8 mouse cellular contexts compared by ENCODE assay signal in the genomic region with DNA sequence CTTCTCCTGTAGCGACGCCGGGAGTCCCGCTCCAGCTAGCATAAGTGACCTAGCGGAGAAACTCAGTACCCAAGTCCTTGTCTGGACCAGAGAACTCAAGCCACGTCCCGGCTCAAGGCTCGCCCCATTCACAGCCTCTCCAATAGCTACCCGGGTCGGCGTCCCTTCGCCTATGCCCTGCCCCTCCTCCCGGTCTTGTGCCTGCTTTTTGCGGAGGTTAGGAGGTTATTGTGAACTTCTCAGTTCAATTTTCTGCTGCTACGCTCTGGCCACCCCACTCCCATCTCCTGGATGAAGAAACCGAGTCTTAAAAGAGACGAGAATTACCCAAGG. TPM values are rescaled to one million over a fixed set of nuclear protein-coding genes. Genes with fewer than 3 reads are reported as not detected.
DNase-seq lines count a peak whose midpoint lies in the region; ATAC-seq and TF ChIP-seq lines count a peak whose summit lies in the region.

No protein-coding gene starts in this region.

- H3K36me3 ChIP-seq in kidney, embryonic 15.5 days, result no peaks in the 10 kb centered on the region
- H3K36me3 ChIP-seq in midbrain, embryonic 16.5 days (ENCODE audit: control insufficient read depth, insufficient read depth, low read length), result no peaks in the 10 kb centered on the region

- peaks cover 8% of the 10 kb centered on the region; the same call in 1 of the 2 replicates for H3K27me3 ChIP-seq in kidney, embryonic 15.5 days
- 0 out of 2 replicates have a peak, but pooled peaks cover 4% of the 10 kb centered on the region for H3K27me3 ChIP-seq in midbrain, embryonic 16.5 days (ENCODE audit: control insufficient read depth, insufficient read depth, low read depth, low read length)

- H3K4me1 ChIP-seq in kidney, embryonic 15.5 days, result peaks cover 27% of the 10 kb centered on the region
- H3K4me1 ChIP-seq in cortical plate, adult 2 months (ENCODE audit: control insufficient read depth, insufficient read depth, low read length), result 0 out of 2 replicates have a peak, but pooled peaks cover 2% of the 10 kb centered on the region
- peaks cover 21% of the 10 kb centered on the region for H3K4me1 ChIP-seq in midbrain, embryonic 16.5 days (ENCODE audit: control insufficient read depth, insufficient read depth, low read length)

- no peak; the same call in 1 of the 2 replicates for ATAC-seq in kidney, embryonic 15.5 days (replicated peaks; ENCODE audit: low FRiP score)
- ATAC-seq in inflammation-experienced regulatory T-cells, adult 6 months, result peak; percentile 22
- no peak for ATAC-seq in midbrain, embryonic 16.5 days

- H3K9me3 ChIP-seq in kidney, embryonic 15.5 days (replicated peaks), result no peaks in the 10 kb centered on the region
- H3K9me3 ChIP-seq in midbrain, embryonic 16.5 days (replicated peaks; ENCODE audit: control insufficient read depth, low read length, poor library complexity, severe bottlenecking), result no peaks in the 10 kb centered on the region

- H3K4me2 ChIP-seq in kidney, embryonic 15.5 days, result peak overlapping the region; percentile 93
- peak overlapping the region; percentile 87 for H3K4me2 ChIP-seq in midbrain, embryonic 16.5 days (ENCODE audit: low read length)

- WGBS in kidney, embryonic 15.5 days, result 3% methylated on average over 17 of the region's 17 CpGs
- WGBS in midbrain, embryonic 16.5 days, result 2% methylated on average over 17 of the region's 17 CpGs

- peak overlapping the region; percentile 73 for H3K9ac ChIP-seq in kidney, embryonic 15.5 days
- H3K9ac ChIP-seq in midbrain, embryonic 16.5 days (ENCODE audit: low read depth, low read length), result peak overlapping the region; percentile 69

- no peak for TF ChIP-seq POLR2A in cortical plate, adult 2 months (IDR thresholded peaks at IDR 0.05; ENCODE audit: extremely low read depth, insufficient read depth, low read length)

- no peak for TF ChIP-seq CTCF in cortical plate, adult 2 months (IDR thresholded peaks at IDR 0.05; ENCODE audit: extremely low read depth, insufficient read depth, low read length)

- H3K4me3 ChIP-seq in kidney, embryonic 15.5 days (replicated peaks), result peak overlapping the region; percentile 90
- H3K4me3 ChIP-seq in cortical plate, adult 2 months (ENCODE audit: insufficient read depth, low read length), result peak overlapping the region; percentile 50
- peak overlapping the region; percentile 76 for H3K4me3 ChIP-seq in midbrain, embryonic 16.5 days (ENCODE audit: low read depth, low read length)

- peak overlapping the region; percentile 84 for H3K27ac ChIP-seq in kidney, embryonic 15.5 days
- peak overlapping the region; percentile 66; the same call in 1 of the 2 replicates for H3K27ac ChIP-seq in cortical plate, adult 2 months (ENCODE audit: insufficient read depth, low read length)
- no peak overlapping the region for H3K27ac ChIP-seq in midbrain, embryonic 16.5 days (ENCODE audit: low read length)

- no peak for DNase-seq in kidney, postnatal 14 days
- DNase-seq in MN1 (ENCODE audit: low spot score), result no peak
- DNase-seq in kidney, postnatal 25 days, result no peak
- no peak for DNase-seq in thymus, postnatal 0 days (ENCODE audit: low spot score)

RNA-seq across cellular contexts. Expression of a gene that starts 0.3 kb away (rescaled TPM):
- polyA plus RNA-seq in kidney, embryonic 15.5 days (2015; fragmentation: Nextera tagmentation; extraction: Ambion mirVana), result 45.7 and 47.2 TPM in 2 replicates
- polyA plus RNA-seq in cortical plate, adult 2 months (2012; rRNA removed), result 32.0 and 36.5 TPM in 2 replicates
- 10 to 100 TPM; 58.3 to 83.2 (median 61.4) TPM for polyA plus RNA-seq in inflammation-experienced regulatory T-cells, adult 6 months (2017; shearing (Covaris generic))
- 26.5 and 27.6 TPM in 2 replicates for polyA plus RNA-seq in midbrain, embryonic 16.5 days (2015; fragmentation: Nextera tagmentation; extraction: Ambion mirVana)
- polyA plus RNA-seq in thymus, postnatal 0 days (2015; fragmentation: Nextera tagmentation; extraction: Ambion mirVana), result 44.8 and 45.7 TPM in 2 replicates

RNA-seq across cellular contexts. Expression of a gene that starts 28.9 kb away (rescaled TPM):
- 57.5 and 59.8 TPM in 2 replicates for polyA plus RNA-seq in kidney, embryonic 15.5 days (2015; fragmentation: Nextera tagmentation; extraction: Ambion mirVana)
- polyA plus RNA-seq in cortical plate, adult 2 months (2012; rRNA removed), result 50.2 and 55.1 TPM in 2 replicates
- 10 to 100 TPM; 19.6 to 30.9 (median 29.4) TPM for polyA plus RNA-seq in inflammation-experienced regulatory T-cells, adult 6 months (2017; shearing (Covaris generic))
- 19.3 and 22.3 TPM in 2 replicates for polyA plus RNA-seq in midbrain, embryonic 16.5 days (2015; fragmentation: Nextera tagmentation; extraction: Ambion mirVana)
- 29.5 and 32.8 TPM in 2 replicates for polyA plus RNA-seq in thymus, postnatal 0 days (2015; fragmentation: Nextera tagmentation; extraction: Ambion mirVana)

RNA-seq across cellular contexts. Expression of a gene that starts 32.3 kb away (rescaled TPM):
- 18.5 and 22.7 TPM in 2 replicates for polyA plus RNA-seq in kidney, embryonic 15.5 days (2015; fragmentation: Nextera tagmentation; extraction: Ambion mirVana)
- polyA plus RNA-seq in cortical plate, adult 2 months (2012; rRNA removed), result 3.2 and 3.4 TPM in 2 replicates
- polyA plus RNA-seq in inflammation-experienced regulatory T-cells, adult 6 months (2017; shearing (Covaris generic)), result 10 to 100 TPM; 62.0 to 95.1 (median 90.5) TPM
- polyA plus RNA-seq in midbrain, embryonic 16.5 days (2015; fragmentation: Nextera tagmentation; extraction: Ambion mirVana), result 0.38 and 0.68 TPM in 2 replicates
- 11.3 and 14.1 TPM in 2 replicates for polyA plus RNA-seq in thymus, postnatal 0 days (2015; fragmentation: Nextera tagmentation; extraction: Ambion mirVana)
